Mouse (Mus musculus): ENCODE measurements at regions not wholly inside any gene's neighbourhood (a gene's known extent, or its start where the extent isn't known, plus 50 kb on each side); places are given as distances from the start of the nearest gene placed in this dataset.

- no peak for TF ChIP-seq CTCF (conservative IDR thresholded peaks at IDR 0.05; ENCODE audit: low read length)
- TF ChIP-seq POU5F1 (IDR thresholded peaks at IDR 0.05; ENCODE audit: borderline replicate concordance, low read length), result no peak
Observed at GRCm38 (mm10) chr12:52453890-52454289, 49.9 kb upstream of the Arhgap5 start.

All from E14TG2a.4 (cell line).